Mouse (Mus musculus): ENCODE measurements around the gene Tmem163. TPM values are rescaled to one million over a fixed set of nuclear protein-coding genes. Genes with fewer than 3 reads are reported as not detected.

Gene Tmem163
- polyA plus RNA-seq, 1 experiment from 2014 or later = 23.2 TPM

DNA sequence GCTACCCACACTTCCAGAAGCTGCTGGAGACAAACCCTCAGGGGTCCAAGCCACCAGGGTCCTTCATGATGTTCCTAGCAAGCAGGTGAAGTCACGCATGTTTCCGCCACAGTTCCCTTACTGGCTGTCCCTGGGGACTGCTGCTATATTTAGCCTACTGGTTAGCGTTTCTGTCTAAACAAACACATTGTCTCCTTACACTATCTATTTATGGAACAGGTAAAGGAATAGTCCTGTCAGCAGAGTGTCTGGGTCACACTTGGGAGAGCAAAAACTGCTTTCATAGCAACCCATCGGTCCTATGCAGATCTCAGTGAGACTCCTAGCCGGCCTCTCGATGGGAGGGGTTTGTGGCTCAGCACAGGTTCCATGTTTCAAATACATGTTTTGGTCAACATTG lies 168.0 kb downstream of the Tmem163 start:
- no peak overlapping the region for H3K27ac ChIP-seq (ENCODE audit: low read depth, low read length)
- H3K27me3 ChIP-seq (replicated peaks; ENCODE audit: control insufficient read depth, insufficient read depth, low read length) = no peaks in the 10 kb centered on the region
- H3K36me3 ChIP-seq (ENCODE audit: control insufficient read depth, insufficient read depth, low read length) = no peaks in the 10 kb centered on the region
- H3K4me2 ChIP-seq (ENCODE audit: low read length) = no peak overlapping the region
- no peak overlapping the region for H3K4me3 ChIP-seq (ENCODE audit: low read depth, low read length)
- H3K4me1 ChIP-seq (ENCODE audit: control insufficient read depth, insufficient read depth, low read length) = peaks cover 2% of the 10 kb centered on the region; the same call in 1 of the 2 replicates
- 90% methylated on average over 6 of the region's 6 CpGs for WGBS
- no peak overlapping the region for H3K9ac ChIP-seq (ENCODE audit: low read length)
- DNase-seq (ENCODE audit: low spot score) (no peak), ATAC-seq (no peak)
- H3K9me3 ChIP-seq (replicated peaks; ENCODE audit: control insufficient read depth, low read length) = no peaks in the 10 kb centered on the region; the same call in 1 of the 2 replicates

DNA sequence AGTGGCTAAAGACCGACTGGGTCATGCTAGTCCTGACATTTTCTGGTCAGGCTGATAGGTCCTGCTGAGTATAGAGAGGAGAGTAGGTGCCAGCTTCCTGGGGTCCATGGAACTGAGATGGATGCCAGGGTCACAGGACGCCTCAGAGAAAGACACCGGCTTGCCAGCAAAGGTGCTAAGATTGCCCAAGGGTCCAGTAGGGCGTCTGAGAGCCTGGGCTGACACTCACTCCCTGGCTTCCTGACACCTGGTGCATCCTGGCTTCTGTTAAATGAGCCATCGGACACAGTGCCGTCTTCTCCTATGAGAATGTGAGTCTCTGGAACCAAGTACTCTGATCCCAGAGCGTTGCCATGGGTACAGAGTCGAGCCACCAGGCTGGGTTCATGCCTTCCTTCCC lies 170.4 kb downstream of the Tmem163 start:
- Histone ChIP-seq H3K36me3 (ENCODE audit: control insufficient read depth, insufficient read depth, low read length) (no peaks in the 10 kb centered on the region), H3K27me3 (replicated peaks; ENCODE audit: control insufficient read depth, insufficient read depth, low read length) (no peaks in the 10 kb centered on the region), H3K27ac (ENCODE audit: low read depth, low read length) (no peak overlapping the region), H3K4me3 (ENCODE audit: low read depth, low read length) (no peak overlapping the region), H3K9me3 (replicated peaks; ENCODE audit: control insufficient read depth, low read length) (no peaks in the 10 kb centered on the region), H3K4me2 (ENCODE audit: low read length) (no peak overlapping the region), H3K4me1 (ENCODE audit: control insufficient read depth, insufficient read depth, low read length) (peaks cover 2% of the 10 kb centered on the region; the same call in 1 of the 2 replicates), H3K9ac (ENCODE audit: low read length) (no peak overlapping the region)
- ATAC-seq = no peak
- DNase-seq (ENCODE audit: low spot score) = no peak
- WGBS = 85% methylated on average over 8 of the region's 8 CpGs

DNA sequence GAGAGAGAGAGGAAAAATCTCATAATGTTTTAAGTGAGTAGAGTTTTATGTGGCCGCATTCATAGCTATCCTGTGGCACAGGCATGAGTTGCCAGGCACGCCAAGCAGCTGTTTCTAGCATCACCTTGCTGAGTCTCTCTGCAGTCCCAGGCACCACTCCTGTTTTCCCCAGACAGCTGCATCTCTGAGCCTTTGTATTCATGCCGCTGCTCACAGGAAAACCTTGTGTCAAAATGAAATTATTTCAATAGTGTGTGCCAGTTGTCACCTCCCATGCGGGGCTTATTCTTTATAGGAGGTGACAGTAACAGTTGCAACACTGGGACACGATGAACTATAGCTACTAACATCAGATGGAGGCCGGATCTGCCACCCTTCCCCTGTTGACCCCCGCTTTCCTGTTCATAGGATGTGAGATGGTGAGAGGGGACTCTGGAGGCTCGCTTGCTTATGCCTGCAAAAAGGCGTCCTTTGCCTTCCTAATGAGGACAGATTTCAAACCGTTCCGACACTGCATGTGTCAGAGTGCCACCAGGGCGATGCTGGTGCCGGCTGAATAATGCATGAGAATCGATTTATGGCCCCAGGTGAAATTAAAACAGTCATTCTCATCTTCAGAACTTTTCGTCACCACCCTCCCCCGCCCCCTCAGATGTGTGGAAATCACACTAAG lies 171.1 kb downstream of the Tmem163 start:
- WGBS = 62% methylated on average over 16 of the region's 16 CpGs
- no peak overlapping the region for H3K4me3 ChIP-seq (ENCODE audit: low read depth, low read length)
- no peaks in the 10 kb centered on the region for H3K9me3 ChIP-seq (replicated peaks; ENCODE audit: control insufficient read depth, low read length)
- DNase-seq (ENCODE audit: low spot score) = no peak
- H3K27me3 ChIP-seq (replicated peaks; ENCODE audit: control insufficient read depth, insufficient read depth, low read length) = no peaks in the 10 kb centered on the region
- no peak overlapping the region for H3K4me2 ChIP-seq (ENCODE audit: low read length)
- no peak overlapping the region for H3K9ac ChIP-seq (ENCODE audit: low read length)
- H3K4me1 ChIP-seq (ENCODE audit: control insufficient read depth, insufficient read depth, low read length) = peaks cover 2% of the 10 kb centered on the region; the same call in 1 of the 2 replicates
- H3K27ac ChIP-seq (ENCODE audit: low read depth, low read length) = no peak overlapping the region
- ATAC-seq = peak; percentile 50
- no peaks in the 10 kb centered on the region for H3K36me3 ChIP-seq (ENCODE audit: control insufficient read depth, insufficient read depth, low read length)

DNA sequence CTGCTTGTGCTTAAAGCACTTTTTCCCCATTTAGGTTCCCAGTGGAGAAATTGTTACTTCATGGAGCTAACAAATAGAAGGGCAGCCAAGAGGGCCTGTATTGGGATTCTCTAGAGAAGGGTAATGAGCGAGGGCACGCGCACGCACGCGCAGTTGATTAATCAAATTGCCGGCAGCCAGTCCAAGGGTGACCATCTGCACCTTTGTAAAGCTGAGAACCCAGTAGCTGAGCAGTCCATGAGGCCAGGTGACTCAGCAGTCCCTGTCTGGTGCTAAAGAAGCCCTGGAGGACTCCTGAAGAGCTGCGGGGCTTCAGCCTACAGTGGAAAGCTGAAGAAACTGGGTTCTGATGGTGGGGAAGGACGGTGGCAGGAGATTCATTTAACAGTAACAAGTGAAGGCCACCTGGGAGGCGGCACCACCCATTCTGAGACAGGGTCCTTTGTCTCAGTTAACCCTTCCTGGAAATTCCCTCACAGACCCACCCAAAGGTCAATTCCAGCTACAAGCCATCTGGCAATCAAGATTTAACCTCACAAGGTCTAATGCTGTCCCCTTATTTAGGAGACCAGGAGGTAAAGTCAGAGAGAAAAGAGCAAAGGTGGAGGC lies 172.2 kb downstream of the Tmem163 start:
- 67% methylated on average over 10 of the region's 10 CpGs for WGBS
- Histone ChIP-seq H3K4me1 (ENCODE audit: control insufficient read depth, insufficient read depth, low read length) (peaks cover 2% of the 10 kb centered on the region; the same call in 1 of the 2 replicates), H3K4me2 (ENCODE audit: low read length) (no peak overlapping the region), H3K9ac (ENCODE audit: low read length) (no peak overlapping the region), H3K4me3 (ENCODE audit: low read depth, low read length) (no peak overlapping the region), H3K9me3 (replicated peaks; ENCODE audit: control insufficient read depth, low read length) (no peaks in the 10 kb centered on the region), H3K27me3 (replicated peaks; ENCODE audit: control insufficient read depth, insufficient read depth, low read length) (no peaks in the 10 kb centered on the region), H3K36me3 (ENCODE audit: control insufficient read depth, insufficient read depth, low read length) (no peaks in the 10 kb centered on the region), H3K27ac (ENCODE audit: low read depth, low read length) (no peak overlapping the region)
- DNase-seq (ENCODE audit: low spot score) = no peak
- no peak for ATAC-seq

DNA sequence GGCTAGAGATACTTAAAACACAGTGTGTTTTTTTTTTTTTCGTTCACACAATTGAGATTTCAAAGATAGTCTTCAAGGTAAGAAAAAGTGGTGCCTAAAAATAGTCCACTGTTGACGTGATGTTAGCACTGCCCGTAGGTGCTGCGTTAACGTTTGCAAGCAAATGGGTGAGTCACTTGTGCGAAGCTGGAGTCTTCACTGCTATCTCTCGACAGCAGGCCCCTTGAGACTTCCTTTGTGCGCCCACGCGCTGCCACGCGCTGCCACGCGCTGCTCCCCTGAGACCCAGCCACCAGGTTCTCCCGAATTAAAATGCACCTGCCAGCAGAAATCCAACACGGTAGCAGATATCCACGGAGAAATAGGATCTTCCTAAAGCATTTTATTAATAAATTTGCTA lies 178.6 kb downstream of the Tmem163 start:
- ATAC-seq = 0 out of 2 replicates have a peak, but pooled peaks have one; percentile 37
- DNase-seq (ENCODE audit: low spot score) = no peak
- no peaks in the 10 kb centered on the region for H3K27me3 ChIP-seq (replicated peaks; ENCODE audit: control insufficient read depth, insufficient read depth, low read length)
- no peak overlapping the region for H3K4me3 ChIP-seq (ENCODE audit: low read depth, low read length)
- H3K4me1 ChIP-seq (ENCODE audit: control insufficient read depth, insufficient read depth, low read length) = no peaks in the 10 kb centered on the region
- no peaks in the 10 kb centered on the region for H3K36me3 ChIP-seq (ENCODE audit: control insufficient read depth, insufficient read depth, low read length)
- H3K27ac ChIP-seq (ENCODE audit: low read depth, low read length) = no peak overlapping the region
- no peak overlapping the region; the same call in 1 of the 2 replicates for H3K9ac ChIP-seq (ENCODE audit: low read length)
- H3K4me2 ChIP-seq (ENCODE audit: low read length) = no peak overlapping the region
- H3K9me3 ChIP-seq (replicated peaks; ENCODE audit: control insufficient read depth, low read length) = no peaks in the 10 kb centered on the region
- WGBS = 81% methylated on average over 17 of the region's 17 CpGs

DNA sequence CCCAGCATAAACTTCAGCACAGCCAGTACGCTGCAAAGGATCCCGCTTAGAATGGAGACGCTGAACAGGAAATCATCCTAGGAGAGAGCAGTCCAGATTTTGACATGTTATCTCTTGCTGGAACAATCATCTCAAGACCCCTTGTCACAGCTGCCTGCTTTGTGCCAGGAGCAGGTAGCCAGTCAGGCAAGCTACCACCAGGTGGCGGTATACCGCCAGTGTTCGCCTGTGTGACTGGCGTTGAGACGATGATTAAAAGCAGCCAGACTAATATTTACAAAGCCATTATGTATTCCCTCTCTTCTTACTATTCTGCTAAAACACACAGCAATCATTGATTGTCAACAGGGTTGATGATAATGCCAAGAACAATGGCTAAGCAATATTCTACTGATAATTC lies 179.1 kb downstream of the Tmem163 start:
- peak; percentile 78 for ATAC-seq
- 7% methylated on average over 8 of the region's 8 CpGs for WGBS
- Histone ChIP-seq H3K4me2 (ENCODE audit: low read length) (no peak overlapping the region), H3K27me3 (replicated peaks; ENCODE audit: control insufficient read depth, insufficient read depth, low read length) (no peaks in the 10 kb centered on the region), H3K27ac (ENCODE audit: low read depth, low read length) (no peak overlapping the region), H3K9me3 (replicated peaks; ENCODE audit: control insufficient read depth, low read length) (no peaks in the 10 kb centered on the region), H3K4me3 (ENCODE audit: low read depth, low read length) (no peak overlapping the region), H3K36me3 (ENCODE audit: control insufficient read depth, insufficient read depth, low read length) (no peaks in the 10 kb centered on the region), H3K9ac (ENCODE audit: low read length) (no peak overlapping the region), H3K4me1 (ENCODE audit: control insufficient read depth, insufficient read depth, low read length) (no peaks in the 10 kb centered on the region)
- peak; percentile 92 for DNase-seq (ENCODE audit: low spot score)

DNA sequence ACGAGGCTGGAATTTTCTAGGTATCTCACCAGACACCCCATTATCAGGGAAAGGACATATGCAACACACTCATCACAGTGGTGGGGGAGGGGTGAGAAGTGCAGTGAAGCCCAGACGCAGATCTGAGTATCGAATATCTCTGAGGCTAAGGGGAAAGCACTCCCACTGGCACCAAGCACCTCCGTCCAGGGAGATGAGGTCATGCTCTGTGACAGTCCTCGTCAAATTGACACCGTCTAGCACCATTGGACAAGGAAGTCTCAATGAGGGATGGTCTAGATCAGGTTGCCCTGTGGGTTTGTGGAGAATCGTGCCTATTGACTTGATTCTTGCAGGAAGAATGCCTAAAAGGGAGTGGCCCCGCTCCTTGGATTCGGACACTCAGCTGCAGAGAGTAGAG lies 180.6 kb downstream of the Tmem163 start:
- H3K9ac ChIP-seq (ENCODE audit: low read length) = no peak overlapping the region
- no peaks in the 10 kb centered on the region for H3K36me3 ChIP-seq (ENCODE audit: control insufficient read depth, insufficient read depth, low read length)
- ATAC-seq = no peak
- H3K27me3 ChIP-seq (replicated peaks; ENCODE audit: control insufficient read depth, insufficient read depth, low read length) = no peaks in the 10 kb centered on the region
- WGBS = 64% methylated on average over 9 of the region's 9 CpGs
- H3K9me3 ChIP-seq (replicated peaks; ENCODE audit: control insufficient read depth, low read length) = no peaks in the 10 kb centered on the region
- H3K4me3 ChIP-seq (ENCODE audit: low read depth, low read length) = no peak overlapping the region
- no peaks in the 10 kb centered on the region for H3K4me1 ChIP-seq (ENCODE audit: control insufficient read depth, insufficient read depth, low read length)
- no peak for DNase-seq (ENCODE audit: low spot score)
- H3K27ac ChIP-seq (ENCODE audit: low read depth, low read length) = no peak overlapping the region
- no peak overlapping the region for H3K4me2 ChIP-seq (ENCODE audit: low read length)

DNA sequence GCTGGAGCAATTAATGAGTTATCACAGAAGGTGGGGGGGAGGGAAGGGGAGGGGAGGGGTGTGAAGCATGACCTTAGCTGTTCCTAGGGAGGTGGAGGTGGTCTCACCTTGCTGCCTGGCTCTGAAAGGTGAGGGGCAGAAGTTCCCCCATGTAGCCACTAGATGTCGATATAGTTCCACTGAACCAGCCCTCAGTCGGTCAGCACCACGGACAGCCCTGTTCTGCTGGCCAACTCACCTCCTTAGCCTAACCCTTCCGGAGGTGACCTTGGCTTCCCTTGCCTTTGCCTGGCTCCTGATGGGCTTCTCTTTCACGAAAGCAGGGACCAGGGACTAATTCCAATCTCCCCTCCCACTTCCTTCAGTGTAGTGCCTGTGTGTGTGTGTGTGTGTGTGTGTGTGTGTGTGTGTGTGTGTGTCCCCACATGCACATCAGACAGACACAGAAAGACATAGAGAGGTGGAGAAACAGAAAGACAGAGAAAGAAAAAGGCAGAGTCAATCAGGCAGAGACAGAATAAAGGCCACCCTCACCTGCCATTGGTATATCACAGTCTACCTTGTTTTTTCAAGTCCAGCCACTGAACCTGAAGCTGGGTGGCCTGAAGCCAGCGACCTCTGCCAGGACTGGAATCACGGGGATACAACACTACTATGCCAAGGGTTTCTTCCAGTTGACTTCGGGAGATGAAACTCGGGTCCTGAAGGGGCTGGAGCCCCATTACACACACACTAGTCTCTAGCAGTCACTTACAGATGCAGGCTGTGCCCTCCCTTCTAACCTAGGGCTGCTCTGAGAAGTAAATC lies 182.4 kb downstream of the Tmem163 start:
- no peaks in the 10 kb centered on the region for H3K36me3 ChIP-seq (ENCODE audit: control insufficient read depth, insufficient read depth, low read length)
- no peak overlapping the region for H3K4me2 ChIP-seq (ENCODE audit: low read length)
- peak; percentile 58 for DNase-seq (ENCODE audit: low spot score)
- H3K4me1 ChIP-seq (ENCODE audit: control insufficient read depth, insufficient read depth, low read length) = no peaks in the 10 kb centered on the region
- H3K4me3 ChIP-seq (ENCODE audit: low read depth, low read length) = no peak overlapping the region
- no peaks in the 10 kb centered on the region for H3K27me3 ChIP-seq (replicated peaks; ENCODE audit: control insufficient read depth, insufficient read depth, low read length)
- peak; percentile 45; the same call in 1 of the 2 replicates for ATAC-seq
- 32% methylated on average over 9 of the region's 9 CpGs for WGBS
- no peak overlapping the region for H3K27ac ChIP-seq (ENCODE audit: low read depth, low read length)
- H3K9ac ChIP-seq (ENCODE audit: low read length) = no peak overlapping the region
- H3K9me3 ChIP-seq (replicated peaks; ENCODE audit: control insufficient read depth, low read length) = no peaks in the 10 kb centered on the region

All from forebrain, embryonic 14.5 days (tissue).